Mouse (Mus musculus): Measurements from ENCODE around the gene Negr1.

The Negr1 gene

DNA sequence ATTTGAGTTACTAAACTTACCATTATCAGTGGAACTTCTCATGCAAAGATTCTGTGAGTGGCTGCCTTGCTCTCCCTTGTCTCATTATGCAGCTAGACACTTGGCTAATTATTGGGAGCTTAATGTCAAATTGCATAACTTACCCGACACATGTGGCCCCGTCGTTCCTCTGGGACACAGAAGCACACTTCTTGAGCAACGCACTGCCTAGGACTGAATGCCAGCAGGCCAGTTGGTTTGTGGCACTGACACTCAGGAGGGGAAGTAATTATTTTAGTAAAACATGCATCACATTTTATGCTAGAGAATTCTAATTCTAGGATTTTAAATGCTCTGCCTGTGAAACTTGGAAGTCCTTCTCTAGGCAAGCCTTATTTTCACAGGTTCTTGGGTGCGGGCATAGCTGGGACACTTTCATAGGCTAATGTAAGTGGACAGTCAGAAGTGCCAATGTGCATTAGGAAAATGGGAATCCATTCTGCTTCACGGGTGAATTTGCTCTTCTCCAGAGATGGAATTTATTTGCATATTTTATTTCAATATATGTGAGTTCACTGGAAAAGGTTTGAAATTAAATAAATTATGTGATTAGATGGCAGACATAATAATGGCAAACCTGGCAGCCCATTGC is 234.6 kb downstream of the Negr1 start:
- DNase-seq (ENCODE audit: low read depth, low spot score), result no peak

DNA sequence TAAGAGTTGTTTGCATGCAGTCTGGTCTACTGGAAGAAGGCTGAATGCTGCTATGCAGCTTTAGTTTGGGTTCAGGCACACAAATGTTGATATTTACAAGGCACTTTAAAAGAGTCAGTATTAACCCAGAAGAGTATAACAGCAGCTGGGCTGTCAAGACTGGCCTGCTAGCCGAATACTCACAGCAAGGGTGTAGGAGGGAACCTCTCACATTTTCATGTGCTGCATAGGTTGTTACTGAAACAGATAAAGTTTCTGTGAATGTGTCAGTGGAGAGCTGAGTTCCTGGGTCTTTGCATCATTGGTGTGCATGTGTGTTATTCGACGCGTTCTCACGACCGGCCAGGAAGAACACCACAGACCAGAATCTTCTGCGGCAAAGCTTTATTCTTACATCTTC is 237.6 kb downstream of the Negr1 start:
- DNase-seq (ENCODE audit: low read depth, low spot score), result no peak

DNA sequence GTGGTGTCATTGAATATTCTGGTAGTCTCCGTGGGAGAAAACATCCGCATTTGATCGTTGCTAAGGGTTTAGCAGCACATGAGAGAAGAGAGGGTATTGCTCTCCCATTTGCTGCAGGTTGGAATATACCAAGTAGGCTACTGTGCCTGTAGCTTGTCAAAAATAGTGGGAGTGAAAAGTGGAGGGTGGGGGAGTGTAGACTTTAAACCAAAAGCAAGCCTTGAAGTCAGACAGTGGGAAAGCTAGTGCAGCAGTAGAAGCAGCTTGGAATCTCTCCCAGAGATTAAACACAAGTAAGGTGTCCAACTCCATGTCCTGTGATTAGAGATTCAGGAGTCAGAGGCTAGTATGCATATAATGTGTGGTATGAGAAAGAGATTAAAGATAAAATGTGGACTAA is 248.2 kb downstream of the Negr1 start:
- DNase-seq (ENCODE audit: low read depth, low spot score), result no peak

DNA sequence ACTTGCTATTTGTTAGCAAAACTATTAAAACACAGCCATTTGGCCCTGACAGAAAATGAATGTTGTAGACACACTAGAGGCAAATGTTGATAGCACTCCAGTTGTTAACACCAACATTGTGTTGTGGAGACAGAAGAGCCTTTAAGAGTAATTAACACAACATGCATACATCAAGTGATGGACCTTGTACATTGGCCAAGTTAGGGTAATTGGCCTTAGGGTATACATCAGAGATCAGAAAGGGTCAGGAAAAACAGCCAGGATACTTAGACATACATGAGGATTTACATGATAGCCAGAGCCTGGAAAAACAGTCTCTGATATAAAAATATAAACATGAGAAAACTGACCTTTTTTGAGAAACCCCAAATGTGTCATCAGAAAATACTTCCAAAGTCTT is 255.3 kb downstream of the Negr1 start:
- DNase-seq (ENCODE audit: low read depth, low spot score), result no peak

DNA sequence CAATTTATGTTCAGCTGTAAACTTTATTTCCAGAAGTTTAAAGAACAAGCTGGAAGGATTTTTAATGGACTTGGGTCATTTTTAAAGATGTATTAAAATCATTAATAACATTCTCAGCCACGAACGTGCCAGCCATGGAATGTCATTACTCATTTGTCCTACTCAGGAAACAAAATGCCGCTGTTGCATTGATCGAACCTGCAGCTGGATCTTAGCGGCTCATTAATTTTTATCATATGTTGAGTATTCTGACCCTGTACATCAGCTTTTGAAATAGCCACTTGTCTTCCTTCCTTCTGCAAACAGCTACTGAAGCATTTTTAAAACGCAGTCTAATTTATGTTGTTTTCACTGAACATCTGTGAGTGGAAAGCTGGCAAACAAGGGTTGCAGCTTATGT is 255.9 kb downstream of the Negr1 start:
- no peak for DNase-seq (ENCODE audit: low read depth, low spot score)

DNA sequence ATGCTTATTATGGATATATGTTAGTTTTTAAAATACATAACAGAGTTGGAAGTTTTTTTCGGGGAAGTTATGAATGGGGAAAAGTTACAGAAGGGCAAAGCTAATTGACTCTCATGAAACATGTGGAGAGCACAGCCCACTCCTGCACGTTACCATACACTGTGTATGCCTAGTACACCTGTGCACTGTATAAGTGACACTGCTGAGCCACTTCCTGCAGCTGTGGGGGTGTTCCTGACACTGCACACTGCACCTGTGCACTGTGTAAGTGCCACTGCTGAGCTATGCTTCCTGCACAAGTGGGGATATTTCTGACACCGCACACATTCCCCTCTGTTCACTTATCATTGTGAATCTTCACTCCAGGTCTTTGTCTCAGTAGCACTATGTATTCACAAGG is 261.4 kb downstream of the Negr1 start:
- no peak for DNase-seq (ENCODE audit: low read depth, low spot score)

DNA sequence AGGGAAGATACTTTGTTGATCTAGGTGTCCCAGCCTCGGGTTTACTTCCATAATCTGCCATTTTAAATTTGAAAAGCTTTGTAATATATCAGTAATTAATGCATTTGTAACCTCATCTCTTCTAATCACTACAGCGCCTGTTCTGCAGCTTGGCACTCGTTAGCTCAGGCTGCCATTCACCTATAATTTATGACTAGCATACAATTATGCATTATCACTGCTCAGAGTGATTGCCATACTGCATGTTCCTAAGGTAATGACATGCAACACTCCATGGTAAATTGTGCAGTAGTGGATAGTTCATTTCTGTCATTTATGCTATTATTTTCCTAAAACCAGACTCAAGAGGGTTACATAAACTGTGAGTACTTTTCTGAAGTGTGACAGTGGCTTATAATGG is 272.3 kb downstream of the Negr1 start:
- DNase-seq (ENCODE audit: low read depth, low spot score), result no peak

DNA sequence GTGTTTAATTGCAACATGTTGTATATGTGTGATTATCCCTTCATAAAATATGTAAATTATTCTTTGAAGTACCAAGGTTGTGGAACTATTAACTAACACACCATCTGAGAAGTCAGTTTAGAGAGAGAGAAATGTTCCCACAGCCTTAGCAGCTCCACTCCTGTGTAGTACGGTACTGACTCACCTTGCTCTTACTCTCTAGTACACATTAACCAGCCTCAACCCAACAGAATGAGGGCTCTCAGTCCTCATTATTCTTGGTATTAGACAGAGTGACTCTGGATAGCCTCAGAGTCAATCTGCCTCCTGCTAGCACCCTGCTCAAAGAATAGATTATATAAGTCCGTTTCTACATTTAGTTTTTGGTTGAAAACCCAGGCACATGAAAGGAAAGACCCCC is 277.0 kb downstream of the Negr1 start:
- DNase-seq (ENCODE audit: low read depth, low spot score), result no peak

DNA sequence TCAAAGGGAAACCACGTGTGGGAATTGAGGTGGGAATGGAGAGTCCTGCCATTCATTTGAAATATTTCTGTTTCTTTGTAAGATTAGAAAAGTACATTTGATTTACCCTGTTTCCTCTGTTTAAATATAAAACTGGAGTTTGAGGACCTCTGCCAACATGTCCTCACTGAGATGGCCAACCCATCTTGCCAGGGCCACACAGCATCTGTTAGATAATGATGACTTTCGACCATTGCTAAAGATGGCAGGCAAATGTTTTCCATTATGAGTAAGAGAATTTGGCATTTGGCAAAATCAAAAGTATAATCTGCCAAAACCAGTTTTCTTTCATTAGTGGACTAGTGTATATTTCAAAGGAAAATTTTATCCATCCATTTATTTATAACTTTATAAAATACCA is 286.8 kb downstream of the Negr1 start:
- no peak for DNase-seq (ENCODE audit: low read depth, low spot score)

DNA sequence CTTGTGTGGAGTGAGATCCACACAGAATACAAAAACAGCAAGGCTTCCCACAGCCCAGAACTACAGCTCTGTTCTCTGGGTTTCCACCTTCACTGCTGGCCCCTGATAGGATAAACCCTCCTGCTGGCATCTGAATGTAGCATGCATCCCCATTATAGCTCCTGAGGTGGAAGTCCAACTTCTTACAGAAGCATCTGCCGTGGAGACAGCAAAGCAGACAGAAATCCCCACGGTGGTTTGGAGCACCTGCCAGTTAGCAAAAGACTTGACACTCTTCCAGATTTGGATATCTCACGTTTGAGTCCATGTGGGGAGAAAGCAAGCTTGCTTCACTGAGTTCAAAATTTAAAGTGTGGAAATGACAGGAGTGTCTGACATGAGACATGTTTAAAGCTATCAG is 290.3 kb downstream of the Negr1 start:
- DNase-seq (ENCODE audit: low read depth, low spot score), result no peak

DNA sequence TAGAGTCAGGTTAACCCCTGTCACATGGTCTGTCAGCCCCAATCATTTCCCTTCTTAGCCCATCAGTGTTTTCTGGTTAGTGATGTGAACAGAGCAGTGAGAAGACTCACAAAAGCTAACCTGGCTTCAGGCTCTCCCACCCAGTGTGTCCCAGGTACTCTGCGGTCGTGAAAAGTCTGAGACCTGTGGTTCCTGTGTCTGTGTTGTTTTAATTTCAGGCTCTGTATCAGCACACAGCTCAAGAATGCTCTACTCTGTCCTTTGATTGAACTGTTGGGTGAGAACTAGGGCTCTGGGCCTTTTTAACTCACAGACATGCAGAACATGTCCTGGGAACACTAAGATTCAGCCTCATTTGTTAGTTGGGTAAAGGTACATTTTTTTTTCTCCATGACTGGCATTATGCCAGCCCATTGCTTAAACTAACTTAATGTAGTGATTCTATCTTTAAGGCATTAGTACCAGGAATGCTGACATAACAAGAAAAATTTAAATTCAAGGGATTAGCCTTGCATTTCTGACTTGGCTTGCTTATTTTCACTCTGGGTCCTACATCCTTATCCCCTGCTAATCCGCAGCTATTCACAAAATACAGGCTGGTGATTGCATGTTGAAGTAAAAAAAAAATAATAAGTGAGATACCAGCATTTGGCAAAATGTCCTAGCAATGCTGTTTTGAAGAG is 308.8 kb downstream of the Negr1 start:
- DNase-seq (ENCODE audit: low read depth, low spot score), result no peak

DNA sequence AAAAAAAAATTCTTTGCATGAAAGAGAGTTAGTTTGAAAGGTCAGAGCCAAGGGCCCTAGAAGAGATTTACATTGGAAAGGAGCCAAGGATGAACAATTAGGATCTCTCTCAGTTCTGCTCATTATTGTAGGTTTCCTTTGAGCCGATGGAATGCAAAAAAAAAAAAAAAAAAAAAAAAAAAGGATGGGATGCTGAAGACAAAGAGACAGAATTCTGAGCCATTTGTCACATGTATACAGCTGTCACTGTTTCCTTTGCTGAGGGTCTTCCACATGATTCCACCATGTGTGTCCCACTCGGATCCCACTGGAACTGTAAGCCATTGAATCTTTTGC is 309.3 kb downstream of the Negr1 start:
- no peak for DNase-seq (ENCODE audit: low read depth, low spot score)

DNA sequence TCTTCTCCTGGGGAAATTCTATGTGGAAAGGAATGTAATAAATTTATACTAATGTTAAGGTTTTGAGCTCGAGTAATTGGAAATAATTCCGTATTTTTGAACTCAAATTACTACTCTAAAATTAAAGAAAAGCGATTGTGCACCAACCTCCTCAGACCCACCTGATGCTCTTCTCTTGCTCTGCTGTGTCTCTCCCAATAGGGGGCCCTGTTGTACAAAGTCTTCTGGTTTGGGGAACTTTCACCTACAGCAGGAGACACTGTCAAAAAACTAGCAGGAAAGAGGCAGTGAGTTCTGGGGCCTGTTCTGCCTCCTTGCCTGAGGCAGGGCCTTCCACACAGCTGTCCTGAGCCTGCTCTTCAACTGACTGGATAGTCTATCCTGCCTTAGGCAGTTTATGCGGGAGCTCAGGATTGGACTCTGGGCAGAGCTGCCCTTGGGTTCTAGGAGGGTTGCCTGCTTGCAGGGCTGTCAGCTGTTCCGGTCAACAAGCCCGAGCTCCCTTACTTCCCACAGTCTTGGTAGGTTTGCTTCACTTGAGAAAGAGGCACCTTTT is 310.1 kb downstream of the Negr1 start:
- DNase-seq (ENCODE audit: low read depth, low spot score), result no peak

DNA sequence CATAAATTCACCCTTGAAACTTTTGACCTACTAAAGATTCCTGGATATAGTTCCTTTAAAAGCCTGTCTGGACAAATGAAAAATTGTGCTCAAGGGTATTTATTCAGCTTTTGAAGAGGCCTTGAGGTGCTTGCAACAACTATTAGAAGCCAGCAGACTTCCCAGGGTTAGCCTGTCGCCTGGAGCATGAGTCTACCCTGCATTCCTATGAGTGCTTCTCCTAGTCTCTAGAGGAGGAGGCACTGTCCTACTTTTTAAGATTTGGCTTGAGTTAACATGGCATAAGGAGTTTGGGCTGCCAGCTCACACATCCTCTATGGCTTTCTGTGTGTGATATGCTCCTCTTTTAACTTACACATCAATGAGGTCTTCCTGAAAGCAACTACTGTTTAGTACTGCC is 315.0 kb downstream of the Negr1 start:
- no peak for DNase-seq (ENCODE audit: low read depth, low spot score)

DNA sequence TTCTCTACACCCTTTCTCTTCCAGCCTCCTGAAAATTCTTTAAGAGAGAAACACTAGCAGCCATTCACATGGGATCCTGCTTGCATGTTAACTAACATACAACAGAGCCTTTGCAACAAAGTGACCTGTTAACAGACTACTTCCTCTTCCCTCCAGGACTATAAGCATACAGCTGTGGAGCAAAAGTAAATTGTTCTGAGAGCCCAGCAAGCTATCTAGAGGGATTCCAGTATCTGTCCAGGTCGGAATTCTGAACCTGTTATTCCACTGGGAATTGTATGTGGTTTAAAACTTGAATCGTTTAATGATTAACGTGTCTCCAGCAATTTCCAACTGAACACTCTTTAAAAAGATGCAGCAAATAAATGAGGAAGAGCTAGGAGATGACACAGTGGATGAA is 320.5 kb downstream of the Negr1 start:
- no peak for DNase-seq (ENCODE audit: low read depth, low spot score)

DNA sequence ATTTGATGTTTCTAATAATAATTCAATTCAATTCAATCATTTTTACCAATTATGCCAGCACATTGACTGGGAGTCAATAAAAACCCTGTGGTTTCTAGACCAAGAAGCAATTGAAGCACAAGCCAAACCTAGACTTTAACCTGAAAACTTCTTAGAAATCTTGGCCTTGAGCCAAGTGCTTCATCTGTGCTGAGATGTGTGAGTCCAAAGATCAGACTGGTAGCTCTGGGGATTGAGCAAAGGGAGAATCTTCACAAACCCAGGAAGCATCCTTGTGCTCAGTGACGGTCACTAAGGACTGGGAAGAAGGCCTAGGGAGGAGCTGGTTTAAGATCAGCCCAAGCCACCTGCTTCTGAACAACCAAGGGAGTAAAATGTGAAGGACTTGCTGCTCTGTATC is 322.3 kb downstream of the Negr1 start:
- DNase-seq (ENCODE audit: low read depth, low spot score), result no peak

DNA sequence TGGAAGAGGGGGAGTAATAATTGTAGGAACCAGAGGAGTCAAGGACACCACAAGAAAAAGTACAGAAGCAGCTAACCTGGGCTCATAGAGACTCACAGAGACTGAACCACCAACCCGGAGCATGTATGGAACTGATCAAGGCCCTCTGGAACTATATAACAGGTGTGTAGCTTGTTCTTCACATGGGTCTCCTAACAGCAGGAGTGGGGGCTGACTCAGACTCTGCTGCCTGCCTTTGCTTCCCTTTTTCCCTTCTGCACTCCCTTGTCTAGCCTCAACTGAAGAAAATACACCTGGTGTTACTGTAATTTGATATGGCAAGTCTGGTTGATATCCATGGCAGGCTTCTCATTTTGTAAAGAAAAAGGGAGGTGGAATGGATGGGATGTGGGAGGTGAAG is 324.1 kb downstream of the Negr1 start:
- no peak for DNase-seq (ENCODE audit: low read depth, low spot score)

DNA sequence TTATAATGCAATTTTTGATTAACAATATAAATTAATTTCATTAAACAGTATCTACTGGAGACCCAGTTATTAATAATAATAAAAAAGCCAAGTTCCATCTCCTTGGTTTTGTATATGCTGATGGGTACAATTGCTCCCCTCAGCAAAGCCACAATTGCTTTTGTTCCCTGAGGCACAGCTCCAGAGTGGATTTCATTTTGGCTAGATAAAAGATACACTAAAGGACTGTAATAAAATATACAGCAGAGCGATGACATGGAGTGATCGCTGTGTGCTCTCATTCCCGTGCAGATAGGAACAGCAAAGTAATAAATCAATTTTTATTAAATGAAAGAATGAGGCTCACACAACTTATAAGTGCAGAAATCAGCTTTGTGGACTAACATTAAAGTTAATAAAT is 325.3 kb downstream of the Negr1 start:
- no peak for DNase-seq (ENCODE audit: low read depth, low spot score)

DNA sequence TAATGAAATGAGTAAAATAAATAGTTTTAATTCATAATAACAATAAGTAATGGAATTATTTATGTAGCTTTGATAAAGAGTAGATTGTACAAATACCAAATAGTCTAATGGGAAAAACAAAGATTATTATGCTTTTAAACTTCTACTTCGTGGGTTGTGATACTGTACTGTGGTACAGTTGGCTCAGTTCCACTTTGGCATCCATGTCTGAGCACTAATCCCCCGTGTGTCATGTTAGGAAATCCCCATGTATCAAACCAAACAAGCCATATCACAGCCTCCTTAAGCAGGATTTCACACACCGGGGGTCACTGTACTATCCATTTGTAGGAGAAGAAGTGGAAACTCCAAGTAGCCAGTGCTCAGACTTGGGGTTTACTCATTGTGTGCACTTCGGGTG is 329.4 kb downstream of the Negr1 start:
- DNase-seq (ENCODE audit: low read depth, low spot score), result no peak

DNA sequence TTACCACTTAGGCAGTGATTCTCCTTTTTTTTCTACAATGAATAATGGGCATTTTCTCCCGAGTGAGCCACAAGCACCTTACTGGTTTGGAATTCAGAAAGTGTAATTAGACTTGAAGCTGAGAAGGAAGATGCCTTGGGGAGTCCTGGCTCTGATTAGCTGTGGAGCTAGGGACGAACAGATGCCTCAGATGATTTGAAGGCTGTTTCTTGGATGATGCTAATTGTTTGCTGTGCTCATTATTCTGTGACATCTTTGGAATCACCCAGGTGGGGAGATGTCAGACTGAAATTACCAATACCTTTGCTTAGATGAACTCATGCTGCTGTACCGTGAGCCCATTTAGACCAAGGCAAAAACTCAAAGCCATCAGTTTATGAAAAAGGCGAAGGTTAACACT is 333.7 kb downstream of the Negr1 start:
- no peak for DNase-seq (ENCODE audit: low read depth, low spot score)

DNA sequence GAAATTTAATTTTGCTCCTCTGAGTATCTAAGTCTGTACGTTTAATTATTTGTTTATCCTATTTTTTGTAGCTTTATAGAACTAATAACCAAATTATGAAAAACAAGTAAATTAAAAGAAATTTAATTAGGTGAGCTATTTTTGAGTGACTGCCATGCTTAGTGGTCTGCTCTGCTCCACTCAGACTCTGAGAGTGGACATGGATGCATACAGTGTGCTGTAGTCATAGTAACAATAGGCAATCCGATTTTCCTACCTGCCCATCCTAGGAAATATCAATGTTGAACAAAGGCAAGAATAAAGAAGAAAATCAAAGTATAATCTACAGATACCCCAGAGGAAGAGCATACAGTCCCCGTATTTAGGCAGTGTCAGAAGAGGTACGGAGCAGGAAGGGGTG is 334.5 kb downstream of the Negr1 start:
- no peak for DNase-seq (ENCODE audit: low read depth, low spot score)

DNA sequence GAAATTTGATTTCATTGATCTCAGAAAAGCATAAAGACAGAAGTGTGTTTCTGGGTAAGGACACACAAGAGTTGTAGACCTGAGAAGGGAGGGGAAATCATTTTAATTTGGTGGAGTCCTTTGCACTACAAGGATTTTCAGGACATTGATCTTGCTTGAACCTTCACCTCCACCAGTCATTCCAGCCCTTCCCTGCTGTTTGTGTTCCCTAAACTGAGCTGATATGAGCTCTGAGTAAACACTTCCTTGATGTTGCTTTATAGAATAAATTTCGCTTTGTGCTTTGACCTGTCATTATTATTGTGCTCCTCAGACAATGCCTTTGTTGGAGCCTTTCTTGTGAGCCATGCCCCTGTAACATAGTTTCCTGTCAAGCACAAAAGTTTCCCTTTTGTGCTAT is 335.0 kb downstream of the Negr1 start:
- no peak for DNase-seq (ENCODE audit: low read depth, low spot score)

DNA sequence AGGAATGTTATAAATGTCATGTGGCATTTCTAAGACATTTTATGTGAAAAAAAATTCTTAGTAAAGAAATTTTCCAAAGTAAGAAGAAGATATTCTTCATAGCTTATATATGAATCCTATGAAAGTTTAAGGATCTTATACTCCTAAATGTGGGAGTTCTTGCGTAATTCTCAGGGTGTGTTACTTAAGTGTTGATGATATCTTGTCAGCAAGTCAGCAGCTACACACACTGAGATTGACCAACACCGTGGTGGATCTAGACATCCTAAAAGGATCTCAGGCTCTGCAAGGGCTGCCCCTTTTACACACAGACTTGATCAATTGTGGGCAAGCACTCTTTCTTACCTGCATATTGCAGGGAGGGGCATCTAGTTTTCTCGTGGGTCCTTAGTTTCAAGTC is 339.5 kb downstream of the Negr1 start:
- no peak for DNase-seq (ENCODE audit: low read depth, low spot score)

Measured in brain, embryonic 18.5 days (tissue).